Mouse (Mus musculus): ENCODE measurements around the gene C530008M17Rik.

GRCm38 (mm10) chr5:76798043-76798442, 141.7 kb downstream of the C530008M17Rik start:
- no peak for TF ChIP-seq POLR2A (IDR thresholded peaks at IDR 0.05; ENCODE audit: borderline replicate concordance, insufficient read depth, low read length)
- TF ChIP-seq CTCF (IDR thresholded peaks at IDR 0.05; ENCODE audit: borderline replicate concordance, insufficient read depth, low read depth, low read length), result no peak

Data from cerebellum, adult 2 months (tissue).